Mouse (Mus musculus) right cerebral cortex, adult 2 months (tissue): Measurements from ENCODE around the gene Vmn1r54.
A peak's percentile ranks its signal among the peaks of the same experiment; 100 is the strongest.
"Not testable (repeated sequence)": the region's sequence is repeated elsewhere in the genome, so short reads cannot be mapped to it uniquely, and the experiment has no call there.

Source experiments
- DNase-seq, 2 experiments: peaks; one replicate each; pipeline ENCODE4 v3.0.0; 2021 to 2022; ENCODE audit warnings: low spot score in 2 of 2

The Vmn1r54 gene

GRCm38 (mm10) chr6:90246000-90246399 lies at the start of gene Vmn1r54:
Gene Vmn1r54 (plus strand): TSS chr6:90246300.
- no peak for DNase-seq

GRCm38 (mm10) chr6:90202493-90202892 lies 43.6 kb upstream of the Vmn1r54 start, which contains the start of gene V1ra8:
Gene V1ra8 (plus strand): TSS chr6:90202793.
- not testable (repeated sequence) for DNase-seq

- no peak for DNase-seq
Measured at GRCm38 (mm10) chr6:90224338-90224737, 21.8 kb upstream of the Vmn1r54 start, which contains the start of gene Vmn1r53. Gene Vmn1r53 (minus strand): TSS chr6:90224438.

GRCm38 (mm10) chr6:90232114-90232513 lies 14.0 kb upstream of the Vmn1r54 start:
- not testable (repeated sequence) for DNase-seq

DNA sequence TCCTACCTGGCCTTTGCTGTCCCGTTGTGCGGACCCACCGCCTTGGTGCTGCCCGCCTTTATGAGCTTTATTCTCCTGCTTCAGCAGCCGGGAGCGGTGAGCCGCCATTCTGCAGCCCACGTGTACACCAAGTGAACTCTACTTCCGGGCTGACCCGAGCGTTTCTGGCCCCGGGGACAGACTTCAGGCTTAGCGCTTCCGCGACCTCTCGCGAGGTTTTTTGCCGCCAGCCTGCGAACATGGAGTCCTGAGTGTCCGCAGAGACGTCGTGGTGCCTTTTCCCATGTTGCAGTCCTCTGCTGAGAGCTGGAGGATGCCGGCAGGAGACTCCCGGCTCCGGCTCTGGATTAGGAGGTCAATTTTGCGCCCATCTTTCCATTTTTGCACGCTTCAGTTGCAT lies 13.4 kb upstream of the Vmn1r54 start:
- DNase-seq = no peak

GRCm38 (mm10) chr6:90244019-90244418 lies 2.1 kb upstream of the Vmn1r54 start:
- DNase-seq = no peak

- DNase-seq = peak; percentile 5 to 8
Measured at GRCm38 (mm10) chr6:90288265-90288664, 42.2 kb downstream of the Vmn1r54 start.

DNA sequence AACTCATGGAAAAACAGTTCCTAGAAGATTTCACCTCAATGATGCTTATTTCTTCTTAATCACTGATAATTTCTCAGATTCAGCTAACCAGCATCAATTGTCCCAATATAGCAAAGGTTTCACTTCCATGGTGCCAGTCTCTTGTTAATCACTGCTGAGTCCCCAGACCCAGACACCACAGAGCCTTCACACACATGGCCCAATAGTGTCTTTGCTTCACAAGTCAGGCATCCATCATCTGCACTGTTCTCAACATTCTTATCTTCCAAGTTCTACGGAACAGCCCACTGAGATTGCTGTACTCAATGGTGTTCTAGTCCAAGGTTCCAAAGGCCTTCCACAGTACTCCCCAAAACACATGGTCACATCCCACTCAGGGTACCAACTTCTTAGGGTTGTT lies 54.8 kb downstream of the Vmn1r54 start, which contains the start of gene BC048671:
TSS of gene BC048671 (plus strand) at position 301 of the 400 bp plus-strand sequence.
- DNase-seq = no peak

DNA sequence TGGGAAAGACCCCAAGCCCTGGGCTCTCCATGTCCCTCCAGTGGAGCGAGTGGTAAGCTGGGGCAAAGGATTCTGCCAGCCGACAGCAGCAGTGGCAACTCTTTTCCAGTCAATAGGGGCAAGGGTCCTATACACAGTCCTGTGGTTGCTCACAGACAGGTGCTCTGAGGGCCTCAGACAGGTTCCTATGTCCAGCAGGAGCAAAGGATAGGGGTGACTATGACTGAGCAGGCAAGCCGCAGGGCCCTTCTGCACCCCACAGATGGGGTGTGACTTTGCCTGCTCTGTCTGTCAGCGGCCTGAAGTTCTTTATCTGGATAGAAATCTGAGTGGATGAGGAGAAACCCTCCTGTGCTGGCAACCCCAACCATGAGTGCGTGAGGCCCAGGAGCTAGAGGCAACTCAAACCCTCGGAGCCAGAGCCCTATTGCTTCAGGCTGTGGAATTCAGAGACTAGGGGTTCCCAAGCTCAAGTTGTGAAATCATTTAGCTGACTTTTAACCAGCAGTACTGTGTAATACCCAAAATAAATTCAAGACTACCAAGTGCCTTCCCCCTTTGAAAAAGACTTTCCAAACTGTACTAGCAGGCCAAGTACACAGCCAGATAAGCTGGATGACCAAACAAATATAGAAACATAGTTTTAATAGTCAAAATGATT lies 60.3 kb downstream of the Vmn1r54 start:
- DNase-seq = no peak

DNA sequence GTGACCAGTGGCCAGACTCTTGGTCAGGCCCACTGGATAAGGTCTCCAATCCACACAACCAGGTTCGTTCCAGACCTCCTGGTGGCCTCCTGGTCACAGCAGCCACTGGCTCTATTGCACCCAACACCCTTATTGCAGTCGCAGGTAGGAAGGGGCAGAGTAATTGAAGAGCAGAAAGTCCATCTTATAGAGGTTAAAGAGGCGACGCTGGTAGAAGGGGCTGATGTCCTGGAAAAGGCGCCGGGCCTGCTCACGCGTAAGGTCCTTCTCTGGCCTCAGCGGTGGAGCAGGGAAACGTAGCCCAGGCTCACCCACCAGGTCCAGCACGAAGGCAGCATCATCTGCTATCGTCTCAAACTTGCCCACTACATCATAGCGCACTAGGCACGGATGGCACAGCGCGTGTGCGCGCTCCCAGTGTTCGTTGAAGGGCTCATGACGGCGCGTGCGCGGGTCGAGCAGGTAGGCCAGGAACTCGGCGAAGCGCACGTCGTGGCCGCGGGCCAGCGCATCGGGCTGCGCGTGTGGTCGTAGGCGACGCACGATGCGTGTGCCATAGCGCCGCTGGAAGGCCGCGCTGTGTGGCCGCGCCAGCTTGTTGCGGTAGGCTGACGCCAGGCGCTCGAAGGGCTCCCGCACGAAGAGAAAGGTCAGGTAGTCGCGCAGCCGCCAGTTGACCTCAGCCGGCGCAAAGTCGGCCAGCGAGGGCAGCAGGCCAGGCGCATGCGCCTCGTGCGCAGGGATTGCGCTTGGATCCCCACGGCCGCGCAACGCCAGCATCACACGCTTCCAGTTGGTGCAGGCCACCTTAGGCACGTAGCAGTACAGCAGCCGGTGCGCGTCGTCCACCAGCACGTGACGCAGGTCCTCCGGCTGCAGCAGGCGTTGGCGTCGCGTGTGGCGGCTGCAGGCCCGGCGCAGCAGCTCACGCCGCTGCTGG lies 63.0 kb downstream of the Vmn1r54 start:
- no peak for DNase-seq

GRCm38 (mm10) chr6:90315961-90316360 lies 69.9 kb downstream of the Vmn1r54 start:
- peak; percentile 23 to 36 for DNase-seq

- DNase-seq = no peak
Measured at GRCm38 (mm10) chr6:90317510-90318258, 71.6 kb downstream of the Vmn1r54 start.

GRCm38 (mm10) chr6:90319019-90319418 lies 72.9 kb downstream of the Vmn1r54 start:
- DNase-seq = no peak

- no peak for DNase-seq
Measured at GRCm38 (mm10) chr6:90319475-90320191, 73.5 kb downstream of the Vmn1r54 start.

DNA sequence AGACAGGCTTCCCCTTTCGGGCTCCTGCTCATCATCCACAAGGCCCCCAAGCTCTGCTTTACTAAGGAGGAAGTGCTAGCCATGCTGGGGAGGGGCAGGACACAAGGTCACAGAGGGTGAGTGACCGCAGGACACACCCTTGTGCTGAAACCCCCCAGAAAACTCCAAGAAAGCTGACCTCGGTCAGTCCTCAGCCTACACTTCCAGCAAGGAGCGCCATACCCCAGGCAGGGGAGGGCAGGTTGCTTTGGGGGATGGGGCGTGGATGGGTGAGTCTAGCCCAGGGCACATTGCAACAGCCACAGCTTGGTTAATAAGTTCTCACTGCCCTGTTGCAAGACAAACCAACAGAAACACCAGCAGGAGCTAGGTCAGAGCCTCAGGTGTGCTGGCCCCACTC lies 74.3 kb downstream of the Vmn1r54 start:
- DNase-seq = no peak
